Mouse (Mus musculus) myocyte (in vitro differentiated cells): ENCODE data around the gene Dock2.

Experiments
- E2F4 ChIP-seq: IDR thresholded peaks from one replicate; pipeline ENCODE4 v1.6.1; 2011; ENCODE audit warnings: mild to moderate bottlenecking, control low read depth, moderate library complexity; ENCODE audit not compliant: insufficient read depth
- MAX ChIP-seq: IDR thresholded peaks from one replicate; pipeline ENCODE4 v1.6.1; 2011; ENCODE audit warnings: low read depth, mild to moderate bottlenecking, control low read depth
- MYOD1 ChIP-seq, 3 experiments: IDR thresholded peaks; one replicate each; pipeline ENCODE4 v1.6.1; 2011; ENCODE audit warnings: control low read depth in 2 of 3, low read depth in 2 of 3, mild to moderate bottlenecking in 2 of 3, moderate library complexity in 1 of 3; ENCODE audit not compliant: insufficient read length in 2 of 3, control insufficient read depth in 1 of 3
- POLR2A ChIP-seq: IDR thresholded peaks from one replicate; pipeline ENCODE4 v1.6.1; 2011; ENCODE audit warnings: low read depth, mild to moderate bottlenecking, control low read depth, moderate library complexity; ENCODE audit not compliant: insufficient read length
- REST ChIP-seq: IDR thresholded peaks from one replicate; pipeline ENCODE4 v1.6.1; 2011; ENCODE audit warnings: mild to moderate bottlenecking, control low read depth, moderate library complexity; ENCODE audit not compliant: insufficient read depth, insufficient read length

DNA sequence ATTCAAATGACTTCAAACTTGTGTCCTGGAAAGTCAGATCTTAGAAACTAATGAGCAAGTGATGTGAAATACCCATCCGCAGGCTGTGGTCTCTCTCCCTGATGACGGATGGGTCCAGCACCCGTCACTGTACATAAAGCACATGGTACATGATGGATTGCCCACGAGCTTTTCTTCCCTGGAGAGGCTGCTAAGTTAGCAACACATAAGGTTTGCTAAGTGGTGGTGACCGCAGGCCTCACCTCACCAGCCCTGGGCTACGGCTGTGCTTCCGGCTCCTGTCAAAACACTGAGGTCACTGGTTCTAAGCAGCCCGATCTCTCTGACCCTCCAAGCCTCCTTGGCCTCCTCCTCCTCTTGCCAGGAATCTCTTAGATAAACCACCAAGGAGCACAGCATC lies 377.4 kb downstream of the Dock2 start:
- TF ChIP-seq POLR2A, result no peak
- TF ChIP-seq MYOD1 (IDR thresholded peaks at IDR 0.05; ENCODE audit: control insufficient read depth in 1 of 3, insufficient read length in 2 of 3, low read depth in 2 of 3), result no peak
- TF ChIP-seq REST, result no peak
- TF ChIP-seq E2F4, result no peak
- TF ChIP-seq MAX, result no peak
